Mouse (Mus musculus) heart, postnatal 0 days (tissue): ENCODE measurements around the gene Atp6v0a4. TPM values are rescaled to one million over a fixed set of nuclear protein-coding genes. Genes with fewer than 3 reads are reported as not detected.

ENCODE experiments used
- ATAC-seq: fragments of 200-750 bp; cut with Nextera tagmentation; 2 replicates; pipeline ENCODE4 v1.8.0; 2017; ENCODE audit warnings: low read depth, moderate number of reproducible peaks, moderate library complexity; ENCODE audit not compliant: insufficient read depth
- DNase-seq: peaks from one replicate; pipeline ENCODE4 v3.0.0-alpha.2; 2016; ENCODE audit warnings: low spot score
- H3K27ac ChIP-seq: fragments of 300-500 bp; sonication (generic); 2 replicates; pipeline ENCODE4 v1.5.1; 2014; ENCODE audit warnings: low read depth, mild to moderate bottlenecking
- H3K27me3 ChIP-seq: fragments of 300-500 bp; sonication (generic); 2 replicates; pipeline ENCODE4 v1.6.1; 2014; ENCODE audit warnings: low read length, mixed read lengths; ENCODE audit not compliant: control insufficient read depth, insufficient read depth
- H3K36me3 ChIP-seq: fragments of 300-500 bp; sonication (generic); replicated peaks from 2 replicates; pipeline ENCODE4 v1.6.1; 2014; ENCODE audit warnings: low read length, mixed read lengths; ENCODE audit not compliant: control insufficient read depth, insufficient read depth
- H3K4me1 ChIP-seq: fragments of 300-500 bp; sonication (generic); 2 replicates; pipeline ENCODE4 v1.6.1; 2014; ENCODE audit warnings: antibody characterized with exemption; ENCODE audit not compliant: control insufficient read depth, insufficient read depth
- H3K4me2 ChIP-seq: fragments of 300-500 bp; sonication (generic); 2 replicates; pipeline ENCODE4 v1.6.1; 2014; ENCODE audit warnings: low read depth, mild to moderate bottlenecking, low read length, moderate library complexity
- H3K4me3 ChIP-seq: fragments of 300-500 bp; sonication (generic); 2 replicates; pipeline ENCODE4 v1.5.1; 2014; ENCODE audit warnings: low read depth, low read length
- H3K9ac ChIP-seq: fragments of 300-500 bp; sonication (generic); replicated peaks from 2 replicates; pipeline ENCODE4 v1.6.1; 2014; ENCODE audit warnings: low read depth, low read length, mixed read lengths
- H3K9me3 ChIP-seq: fragments of 300-500 bp; sonication (generic); replicated peaks from 2 replicates; pipeline ENCODE4 v1.6.1; 2016; ENCODE audit warnings: low read length; ENCODE audit not compliant: control insufficient read depth
- CTCF ChIP-seq: IDR thresholded peaks from 2 replicates; pipeline ENCODE4 v1.5.1; 2016; ENCODE audit warnings: antibody characterized with exemption, control low read depth, low read depth
- EP300 ChIP-seq: IDR thresholded peaks from 2 replicates; pipeline ENCODE4 v1.6.1; 2016; ENCODE audit warnings: antibody characterized with exemption, low read depth
- WGBS: fragments of 180-500 bp; shearing (Covaris S2); extraction: QIAGEN DNeasy Blood & Tissue Kit; methylation state at CpG from one replicate; pipeline ENCODE4 v1.1.7; 2014; 5-methylcytosine and 5-hydroxymethylcytosine counted together
- polyA plus RNA-seq: library from polyadenylated mRNA; unstranded; fragments of >200 nt; fragmentation: Nextera tagmentation; extraction: Ambion mirVana; gene quantifications from 2 replicates; pipeline ENCODE4 v1.2.1, GENCODE M21; 2015
- total RNA-seq: library from RNA; depleted of rRNA; stranded (reverse); fragments of >200 nt; gene quantifications from 2 replicates; pipeline ENCODE4 v1.2.3, GENCODE M21; 2014; ENCODE audit warnings: low replicate concordance; rRNA removed

Atp6v0a4 gene
- total RNA-seq, result 0.04 TPM in 1 of 2 replicates, not detected in the other
- polyA plus RNA-seq, result 0.04 and 0.12 TPM in 2 replicates

GRCm38 (mm10) chr6:38124207-38124835 is at the start of gene Atp6v0a4:
Atp6v0a4 (minus strand) TSS chr6:38124586.
- H3K4me2 ChIP-seq, result no peak within 1 kb of the TSS
- no peaks in the 10 kb centered on the region; the same call in 1 of the 2 replicates for H3K4me1 ChIP-seq
- no peak for ATAC-seq
- H3K27me3 ChIP-seq, result no peaks in the 10 kb centered on the region
- H3K36me3 ChIP-seq, result no peaks in the 10 kb centered on the region
- H3K4me3 ChIP-seq, result no peak within 1 kb of the TSS
- H3K27ac ChIP-seq, result peak within 1 kb of the TSS; percentile 18; the same call in 1 of the 2 replicates
- no peaks in the 10 kb centered on the region for H3K9me3 ChIP-seq
- WGBS, result 83% methylated on average over 7 of the region's 7 CpGs
- TF ChIP-seq EP300 (no peak), CTCF (no peak)
- no peak within 1 kb of the TSS for H3K9ac ChIP-seq
- no peak for DNase-seq

GRCm38 (mm10) chr6:38165385-38165784 is 41.0 kb upstream of the Atp6v0a4 start:
- Histone ChIP-seq H3K27ac (no peak overlapping the region), H3K4me1 (0 out of 2 replicates have a peak, but pooled peaks cover 3% of the 10 kb centered on the region), H3K9ac (no peak overlapping the region), H3K4me2 (no peak overlapping the region), H3K9me3 (no peaks in the 10 kb centered on the region), H3K36me3 (0 out of 2 replicates have a peak, but pooled peaks cover under 1% of the 10 kb centered on the region), H3K4me3 (no peak overlapping the region), H3K27me3 (no peaks in the 10 kb centered on the region)
- 70% methylated on average over 6 of the region's 6 CpGs for WGBS
- no peak for ATAC-seq
- TF ChIP-seq CTCF, result no peak
- TF ChIP-seq EP300, result no peak
- DNase-seq, result no peak

GRCm38 (mm10) chr6:38164705-38165104 is 40.3 kb upstream of the Atp6v0a4 start:
- 89% methylated on average over 6 of the region's 6 CpGs for WGBS
- Histone ChIP-seq H3K27me3 (no peaks in the 10 kb centered on the region), H3K4me2 (no peak overlapping the region), H3K36me3 (no peaks in the 10 kb centered on the region), H3K27ac (no peak overlapping the region), H3K9me3 (no peaks in the 10 kb centered on the region), H3K4me1 (0 out of 2 replicates have a peak, but pooled peaks cover 3% of the 10 kb centered on the region), H3K4me3 (no peak overlapping the region), H3K9ac (no peak overlapping the region)
- no peak for TF ChIP-seq CTCF
- no peak for TF ChIP-seq EP300
- ATAC-seq, result no peak
- DNase-seq, result no peak

- Histone ChIP-seq H3K4me1 (0 out of 2 replicates have a peak, but pooled peaks cover 3% of the 10 kb centered on the region), H3K9ac (no peak overlapping the region), H3K27me3 (no peaks in the 10 kb centered on the region), H3K4me2 (no peak overlapping the region), H3K9me3 (no peaks in the 10 kb centered on the region), H3K36me3 (no peaks in the 10 kb centered on the region), H3K27ac (no peak overlapping the region), H3K4me3 (no peak overlapping the region)
- 66% methylated on average over 14 of the region's 14 CpGs for WGBS
- DNase-seq (no peak), ATAC-seq (no peak)
- no peak for TF ChIP-seq CTCF
- no peak for TF ChIP-seq EP300
These were observed 38.6 kb upstream of the Atp6v0a4 start for GRCm38 (mm10) chr6:38162825-38163504.

- Histone ChIP-seq H3K9ac (no peak overlapping the region), H3K27ac (no peak overlapping the region), H3K9me3 (no peaks in the 10 kb centered on the region), H3K4me3 (no peak overlapping the region), H3K27me3 (no peaks in the 10 kb centered on the region), H3K4me2 (no peak overlapping the region), H3K36me3 (no peaks in the 10 kb centered on the region), H3K4me1 (0 out of 2 replicates have a peak, but pooled peaks cover 3% of the 10 kb centered on the region)
- ATAC-seq, result 0 out of 2 replicates have a peak, but pooled peaks have one; percentile 27
- no peak for DNase-seq
- TF ChIP-seq CTCF, result no peak
- TF ChIP-seq EP300, result no peak
- WGBS, result 45% methylated on average over 2 of the region's 2 CpGs
These were observed 36.2 kb upstream of the Atp6v0a4 start for GRCm38 (mm10) chr6:38160556-38160955.
